Mouse (Mus musculus): ENCODE results near the gene Bag6.

Bag6 gene

DNA sequence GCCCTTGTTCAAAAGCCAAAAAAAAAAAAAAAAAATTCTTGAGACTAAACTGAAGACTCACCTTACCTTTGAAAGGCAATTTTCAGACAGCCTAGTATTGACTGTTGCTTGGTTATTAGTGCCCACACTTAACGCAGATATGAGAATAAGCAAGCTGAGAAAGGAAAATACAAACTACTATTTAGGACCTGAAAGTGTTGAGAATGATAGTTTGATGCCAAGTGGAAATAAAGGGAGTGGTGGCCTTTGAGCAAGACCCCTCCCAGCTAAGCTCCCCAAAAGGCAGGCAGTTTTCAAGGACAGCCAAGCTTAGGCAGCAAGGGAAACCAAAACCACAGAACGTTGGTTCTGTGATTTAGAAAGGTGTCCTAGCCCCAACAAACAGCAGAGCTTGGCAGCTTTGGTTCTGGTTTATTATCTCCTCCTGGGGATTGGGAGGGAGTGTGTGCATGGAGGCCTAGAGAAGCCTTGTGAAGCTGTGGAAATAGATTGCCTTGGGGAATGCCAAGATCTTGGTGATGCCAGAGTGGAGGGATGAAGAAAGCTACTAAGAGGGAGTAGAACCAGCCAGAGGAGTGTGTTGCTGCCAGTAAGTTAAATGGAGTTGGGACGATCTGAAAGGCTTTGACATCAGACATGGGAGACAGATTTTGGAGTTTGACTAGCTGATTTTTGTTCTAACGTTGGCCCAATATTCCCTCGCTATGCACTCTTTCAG is 13.1 kb downstream of the Bag6 start:
- no peak for DNase-seq (ENCODE audit: low spot score)

- DNase-seq (ENCODE audit: low spot score) = no peak
Observed at GRCm38 (mm10) chr17:35152121-35152520, 17.1 kb downstream of the Bag6 start.

DNA sequence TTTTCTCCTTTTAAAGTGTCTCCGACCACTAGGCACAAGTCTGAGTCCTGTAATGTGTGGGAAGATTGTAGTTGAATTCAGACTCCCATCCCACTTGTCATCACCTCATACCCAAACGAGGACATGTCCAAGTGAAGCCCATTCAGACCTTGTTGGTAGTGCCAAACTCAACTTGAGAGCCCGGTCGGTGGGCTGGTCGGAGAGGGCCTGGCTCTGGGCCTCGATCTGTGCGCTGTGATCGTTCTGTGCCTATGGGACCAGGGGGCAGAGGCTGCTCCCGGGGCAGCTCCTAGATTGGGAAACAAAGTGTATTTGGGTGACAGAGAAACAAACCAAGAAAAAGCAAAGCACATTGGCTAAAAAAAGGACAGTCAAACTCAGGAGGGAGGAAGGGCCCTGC is 18.1 kb downstream of the Bag6 start:
- no peak for DNase-seq (ENCODE audit: low spot score)

- DNase-seq (ENCODE audit: low spot score) = no peak
Observed at GRCm38 (mm10) chr17:35153931-35154330, 19.0 kb downstream of the Bag6 start.

DNA sequence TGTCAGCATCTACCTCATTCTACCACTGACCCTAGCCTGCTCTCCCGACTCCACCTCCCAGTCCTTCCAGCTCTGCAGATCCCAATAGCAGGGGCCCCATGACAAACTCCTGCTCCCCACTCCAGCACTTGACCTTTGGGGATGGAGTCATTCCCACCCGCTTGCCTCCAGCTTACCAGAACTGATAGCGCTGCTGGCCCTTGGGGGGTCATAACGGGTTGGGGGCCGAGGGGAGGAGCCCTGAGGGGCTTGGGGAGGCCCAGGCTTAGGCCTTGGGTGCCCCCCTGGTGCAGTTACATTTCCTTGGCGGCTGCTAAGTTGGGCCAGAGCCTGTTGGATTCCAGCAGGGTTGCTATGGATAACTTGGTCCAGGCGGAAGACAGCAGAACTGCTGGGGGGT is 19.6 kb downstream of the Bag6 start:
- no peak for DNase-seq (ENCODE audit: low spot score)

GRCm38 (mm10) chr17:35155451-35155850 is 20.5 kb downstream of the Bag6 start:
- no peak for DNase-seq (ENCODE audit: low spot score)

DNA sequence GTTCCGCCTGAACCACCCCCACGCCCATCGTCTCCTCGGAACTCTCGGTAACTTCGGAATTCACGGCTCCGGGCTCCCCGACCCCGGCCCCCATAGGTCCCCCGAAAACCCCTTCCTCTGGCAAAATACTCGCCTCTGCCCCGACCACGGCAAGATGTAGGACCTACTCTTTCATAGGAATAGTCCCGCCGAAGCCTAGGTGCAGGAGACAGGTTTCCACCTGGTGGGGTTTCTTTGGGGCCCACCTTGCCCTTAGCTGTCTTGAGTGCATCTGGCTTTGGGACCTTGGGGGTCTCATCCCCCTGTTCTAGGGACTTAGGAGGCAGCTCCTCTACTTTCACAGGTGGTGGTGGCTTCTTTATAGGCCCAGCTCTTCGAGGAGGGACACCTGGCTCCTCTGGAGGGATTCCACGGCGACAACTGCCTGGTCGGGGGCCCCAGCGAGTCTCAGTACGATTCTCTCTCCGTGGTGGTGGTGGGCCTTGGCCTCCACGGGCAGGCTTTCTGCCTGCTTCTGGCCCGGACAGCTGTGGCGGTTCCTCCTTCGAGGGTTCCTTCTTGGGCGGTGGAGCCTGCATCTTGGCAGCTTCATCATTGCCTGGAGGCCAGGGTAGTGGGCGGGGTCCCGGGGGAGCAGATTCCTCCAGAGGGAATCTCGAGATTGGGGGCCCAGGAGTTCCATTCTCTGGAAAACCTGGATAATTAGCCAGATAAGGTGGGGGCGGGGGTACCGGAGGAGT is 21.7 kb downstream of the Bag6 start:
- DNase-seq (ENCODE audit: low spot score) = no peak

- DNase-seq (ENCODE audit: low spot score) = no peak
Observed at GRCm38 (mm10) chr17:35157254-35157653, 22.3 kb downstream of the Bag6 start.

- no peak for DNase-seq (ENCODE audit: low spot score)
Observed at GRCm38 (mm10) chr17:35157661-35158175, 22.7 kb downstream of the Bag6 start.

- no peak for DNase-seq (ENCODE audit: low spot score)
Observed at GRCm38 (mm10) chr17:35158850-35159593, 24.0 kb downstream of the Bag6 start.

DNA sequence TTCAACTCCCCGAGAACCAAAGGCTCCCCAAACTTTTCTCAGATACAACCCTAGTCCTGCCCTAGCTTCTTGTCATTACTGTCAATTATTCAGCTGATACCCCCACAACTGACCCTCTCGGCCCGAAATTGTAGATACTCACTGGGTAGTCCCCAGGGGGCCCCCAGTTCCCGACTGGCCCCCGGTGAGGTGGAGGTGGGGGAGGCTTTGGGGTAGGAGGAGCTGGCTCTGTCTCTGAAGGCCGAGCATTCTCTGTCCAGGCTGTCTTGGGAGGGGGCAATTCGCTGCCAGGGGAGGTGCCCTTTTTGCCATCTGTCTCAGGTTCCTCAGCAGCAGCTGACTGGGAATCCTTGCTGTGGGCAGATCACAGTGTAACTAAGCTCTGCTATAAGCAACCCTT is 24.7 kb downstream of the Bag6 start:
- DNase-seq (ENCODE audit: low spot score) = no peak

GRCm38 (mm10) chr17:35161421-35161820 is 26.4 kb downstream of the Bag6 start:
- DNase-seq (ENCODE audit: low spot score) = no peak

DNA sequence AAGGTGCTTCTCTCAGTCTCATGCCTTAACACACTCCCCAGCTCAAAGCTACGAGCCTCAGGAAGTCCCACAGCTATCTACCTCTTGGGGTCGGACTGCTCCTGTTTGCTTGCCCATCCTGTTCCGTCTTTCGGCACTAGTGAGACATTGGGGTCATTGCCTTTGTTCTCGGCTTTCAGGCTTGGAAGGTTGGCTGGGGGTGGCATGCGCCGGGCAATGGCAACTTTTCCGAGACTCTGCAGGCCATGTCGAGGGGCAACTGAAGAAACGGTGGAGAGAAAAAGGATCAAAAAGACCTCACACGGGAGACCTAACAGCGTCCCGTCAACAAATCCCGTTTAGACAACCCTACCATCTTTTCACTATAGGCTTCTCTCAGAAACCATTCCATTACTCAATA is 27.1 kb downstream of the Bag6 start:
- DNase-seq (ENCODE audit: low spot score) = no peak

GRCm38 (mm10) chr17:35162730-35163129 is 27.8 kb downstream of the Bag6 start:
- DNase-seq (ENCODE audit: low spot score) = no peak

GRCm38 (mm10) chr17:35163326-35164081 is 28.5 kb downstream of the Bag6 start:
- no peak for DNase-seq (ENCODE audit: low spot score)

DNA sequence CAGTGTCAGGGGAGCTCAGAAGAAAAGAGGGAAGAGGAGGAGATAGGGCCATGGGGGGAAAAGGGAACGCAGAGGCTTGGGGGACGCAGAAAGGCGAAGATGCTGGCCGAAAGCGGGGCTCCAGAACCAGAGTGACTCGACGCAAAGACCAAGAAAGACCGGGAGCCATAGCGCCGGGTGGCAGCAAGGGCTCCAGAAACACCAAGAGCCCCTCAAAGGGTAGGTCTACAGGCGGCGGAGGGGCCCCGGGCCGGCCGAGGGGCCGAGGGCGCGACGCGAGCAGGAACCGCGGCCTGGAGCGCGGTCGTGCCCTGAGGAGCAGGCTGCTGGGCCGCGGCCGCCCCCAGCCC is 29.2 kb downstream of the Bag6 start:
- no peak for DNase-seq (ENCODE audit: low spot score)

GRCm38 (mm10) chr17:35164568-35165450 is 29.8 kb downstream of the Bag6 start, which contains the start of gene Prrc2a:
Gene Prrc2a, minus strand, starts transcription at chr17:35164897.
- DNase-seq (ENCODE audit: low spot score) = peak; percentile 96

GRCm38 (mm10) chr17:35165451-35166155 is 30.6 kb downstream of the Bag6 start:
- no peak for DNase-seq (ENCODE audit: low spot score)

- peak; percentile 80 for DNase-seq (ENCODE audit: low spot score)
Observed at GRCm38 (mm10) chr17:35166352-35167035, 31.5 kb downstream of the Bag6 start.

DNA sequence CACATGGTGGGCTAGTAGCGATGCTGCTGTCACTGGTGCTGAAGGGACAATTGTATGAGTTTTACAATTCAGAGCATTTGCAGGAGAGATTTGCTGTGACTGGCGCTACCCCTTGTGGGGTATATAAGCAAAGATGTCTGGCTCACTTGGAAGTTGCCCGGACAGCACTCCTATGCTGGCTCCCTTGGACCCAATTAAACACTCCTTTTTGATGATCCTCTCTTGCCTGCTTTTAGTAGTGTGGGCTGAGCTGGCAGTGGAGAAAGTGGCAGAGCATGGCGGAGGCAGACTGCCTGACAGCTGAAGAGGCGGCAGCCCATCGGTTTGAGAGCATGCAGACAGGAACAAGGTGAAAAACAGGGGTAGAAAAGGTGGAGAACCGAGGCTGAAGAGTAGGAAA is 32.8 kb downstream of the Bag6 start:
- DNase-seq (ENCODE audit: low spot score) = no peak
